Mouse (Mus musculus) layer of hippocampus, adult 9-10 months (tissue): Measurements from ENCODE around the gene Bcl6.

ENCODE experiments used
- DNase-seq: peaks from one replicate; pipeline ENCODE4 v3.0.0; 2022; ENCODE audit warnings: low spot score

Bcl6 gene

DNA sequence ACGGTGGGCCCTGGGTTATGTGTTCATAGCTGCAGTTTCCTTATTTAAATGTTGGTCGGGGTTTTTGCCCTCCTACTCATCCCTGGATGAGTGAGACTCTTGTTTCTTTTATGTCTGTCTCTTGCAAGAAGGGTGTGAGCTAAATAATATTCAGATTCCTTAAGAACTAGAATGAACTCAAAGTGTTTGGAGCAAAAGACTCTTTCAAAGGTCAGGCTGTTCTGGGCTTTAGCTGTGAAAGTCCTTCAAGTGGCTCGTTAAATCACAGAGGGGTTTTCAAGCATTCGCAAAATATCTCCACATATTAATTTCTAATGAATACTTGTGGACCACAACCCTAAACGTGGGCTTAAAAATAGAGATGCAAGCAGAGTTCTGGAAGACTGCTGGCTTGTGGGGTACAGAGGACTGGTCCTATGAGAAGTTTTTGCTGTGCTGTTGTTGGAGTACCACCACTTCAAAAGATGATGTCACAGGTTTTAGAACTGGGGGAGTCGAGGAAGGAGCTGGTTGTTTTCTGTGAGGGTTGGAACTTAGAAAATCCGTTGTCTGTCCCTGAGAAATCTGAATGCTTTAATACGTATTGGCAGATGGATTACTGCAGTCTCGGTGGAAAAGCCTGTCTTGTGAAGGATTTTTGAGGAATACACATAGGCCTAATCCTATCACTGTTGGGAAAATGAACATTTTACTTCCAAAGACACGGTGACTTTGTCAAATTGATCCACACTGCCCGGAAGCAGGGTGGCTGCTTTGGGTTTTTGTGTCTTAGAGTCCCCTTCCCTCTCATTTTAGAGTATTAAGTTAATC, 1.7 kb upstream of the Bcl6 start:
- DNase-seq = no peak

DNA sequence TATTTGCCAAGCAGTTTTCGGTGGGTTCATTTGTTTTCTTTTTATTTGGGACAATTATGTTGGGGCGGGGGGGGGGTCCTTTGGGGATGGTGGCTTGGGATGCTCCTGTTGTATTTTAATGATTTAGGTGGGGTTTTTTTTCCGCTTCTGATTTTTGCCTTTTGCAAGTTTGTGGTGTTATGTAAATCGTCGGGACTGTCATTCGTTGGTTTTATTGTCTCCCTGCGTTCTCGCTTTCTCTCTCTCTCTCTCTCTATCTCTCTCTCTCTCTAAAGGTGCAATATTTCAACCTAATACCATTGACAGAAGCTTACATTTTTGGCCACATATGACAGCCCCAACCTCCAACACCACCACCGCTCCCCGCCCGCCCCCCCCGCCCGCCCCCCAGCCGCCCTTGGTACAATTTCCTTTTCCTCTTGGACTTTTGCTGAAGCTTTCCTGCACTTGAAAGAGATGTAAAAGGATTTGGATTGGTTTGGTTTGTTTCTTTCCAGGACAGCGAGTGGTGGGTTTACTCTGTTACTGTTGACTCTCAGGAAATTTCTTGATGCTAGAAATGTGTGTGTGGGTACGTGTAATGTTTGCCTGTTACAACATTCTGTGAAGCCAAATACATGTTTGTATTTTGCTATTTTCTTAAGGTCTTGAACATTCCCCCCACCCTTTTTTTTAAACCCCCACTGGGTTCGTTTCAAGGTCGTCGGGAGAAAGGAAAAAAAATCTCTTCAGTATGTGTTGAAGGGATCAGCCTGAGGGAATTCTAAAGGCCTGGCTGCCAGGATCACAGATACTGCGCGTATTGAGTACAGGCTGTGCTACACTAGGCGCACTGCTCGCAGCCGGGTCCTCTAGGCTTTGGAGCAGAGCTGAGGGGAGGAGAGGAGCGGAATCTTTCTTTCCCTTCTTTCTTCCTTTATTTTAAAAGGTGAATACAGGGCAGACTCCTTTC, 833 bp upstream of the Bcl6 start:
- no peak for DNase-seq

DNA sequence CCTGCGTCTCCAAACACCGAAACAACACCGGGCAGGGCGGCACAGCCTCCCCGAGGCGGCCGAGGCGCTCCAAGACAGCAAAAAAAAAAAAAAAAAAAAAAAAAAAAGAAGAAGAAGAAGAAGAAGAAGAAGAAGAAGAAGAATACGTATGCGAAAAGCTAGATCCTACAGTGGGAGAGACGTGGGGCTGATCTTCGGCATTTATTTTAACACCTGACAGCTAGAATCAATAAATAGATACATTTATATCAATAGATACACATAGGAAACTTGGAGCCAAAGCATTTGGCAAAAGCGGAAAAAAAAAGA, 541 bp downstream of the Bcl6 start:
- DNase-seq = no peak

DNA sequence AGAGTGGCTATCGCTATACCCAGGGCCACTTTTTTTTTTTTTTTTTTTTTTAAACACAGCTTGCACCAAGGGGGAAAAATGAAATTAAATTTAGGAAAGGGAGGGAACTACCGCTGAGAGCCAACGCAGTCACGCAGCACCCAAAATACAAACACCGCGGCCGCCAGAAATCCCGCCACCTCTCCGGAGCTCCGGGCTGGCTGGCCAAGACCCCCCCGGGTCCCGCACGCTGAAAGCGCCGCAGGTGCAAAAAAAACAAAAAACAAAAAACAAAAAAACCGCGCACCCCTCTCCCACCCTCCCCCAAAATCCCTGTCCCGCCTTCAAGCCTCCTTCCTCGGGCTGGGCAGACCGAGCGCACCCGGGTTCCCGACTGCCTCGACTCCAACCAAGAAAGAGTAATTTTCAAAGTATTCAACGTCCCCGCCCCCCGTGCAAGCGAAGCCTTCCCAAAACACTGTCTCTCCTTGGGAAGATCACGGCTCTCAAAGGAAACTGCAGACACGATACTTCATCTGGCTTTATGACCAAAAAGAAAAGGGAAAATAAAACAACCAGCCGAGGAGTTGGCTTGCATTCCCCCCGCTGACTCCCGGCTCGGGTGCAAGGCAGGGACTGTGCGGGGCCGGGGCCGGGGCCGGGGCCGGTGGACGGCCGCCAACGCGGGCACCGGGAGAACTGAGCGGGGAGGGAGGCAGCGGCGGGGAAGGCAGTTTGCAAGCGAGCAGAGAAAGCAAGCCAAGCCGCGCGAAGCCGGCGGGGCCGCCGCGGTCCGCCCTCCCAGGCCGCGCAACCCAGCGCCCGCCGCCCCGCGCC, 1.1 kb downstream of the Bcl6 start:
- no peak for DNase-seq

DNA sequence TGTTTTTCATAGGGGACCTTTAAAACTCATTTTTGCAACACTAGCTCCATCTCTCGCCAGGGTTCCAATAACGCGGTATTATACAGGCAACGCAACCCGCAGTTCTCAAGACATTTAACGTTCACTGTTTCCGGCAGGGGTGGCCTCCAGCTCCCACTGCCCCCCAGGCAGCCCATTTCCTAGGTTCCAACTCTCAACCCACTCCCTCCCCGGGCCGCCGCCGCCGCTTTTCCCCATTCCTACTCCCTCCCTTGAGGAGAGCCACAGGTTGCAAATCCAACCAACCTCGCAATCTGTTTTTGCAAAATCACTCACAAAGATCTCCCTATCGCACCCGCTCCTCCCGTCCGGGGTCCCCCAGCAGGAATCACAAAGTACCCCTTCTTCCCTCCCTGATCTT, 1.8 kb downstream of the Bcl6 start:
- no peak for DNase-seq

DNA sequence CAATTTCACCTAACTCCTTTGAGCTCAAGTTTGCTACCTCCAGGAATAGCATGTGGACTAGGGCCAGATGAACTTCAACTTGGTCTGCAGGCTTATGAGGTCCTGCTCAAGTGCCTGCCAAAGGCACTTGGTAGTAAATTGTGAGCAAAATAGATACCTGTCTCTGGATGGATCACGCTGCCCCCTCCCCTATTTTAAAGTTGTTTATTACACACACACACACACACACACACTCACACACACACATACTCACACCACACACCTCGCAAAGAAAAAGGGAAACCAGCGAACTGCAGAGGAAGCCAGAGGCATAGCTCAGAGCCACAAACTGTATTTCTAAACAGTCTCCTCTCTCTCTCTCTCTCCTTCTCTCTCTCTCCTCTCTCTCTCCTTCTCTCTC, 2.5 kb downstream of the Bcl6 start:
- no peak for DNase-seq

DNA sequence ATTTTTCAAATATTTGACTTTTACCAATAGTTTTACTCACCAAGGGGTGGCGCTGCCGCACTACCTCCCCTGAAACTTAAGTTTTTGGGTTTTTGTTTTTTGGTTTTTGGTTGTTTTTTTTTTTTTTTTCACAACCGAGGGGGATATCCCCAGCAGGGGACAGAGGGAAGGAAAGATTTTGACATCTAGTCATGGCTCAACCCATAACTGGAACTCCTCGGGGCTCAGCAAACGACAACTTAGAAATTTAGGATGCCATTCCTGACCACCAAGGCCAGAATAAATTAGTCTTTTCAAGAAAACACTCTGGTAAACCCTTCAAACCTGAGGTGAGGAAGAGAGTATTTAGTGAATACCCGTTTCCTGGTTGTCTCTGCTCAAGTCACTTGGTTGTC, 3.2 kb downstream of the Bcl6 start:
- DNase-seq = no peak

DNA sequence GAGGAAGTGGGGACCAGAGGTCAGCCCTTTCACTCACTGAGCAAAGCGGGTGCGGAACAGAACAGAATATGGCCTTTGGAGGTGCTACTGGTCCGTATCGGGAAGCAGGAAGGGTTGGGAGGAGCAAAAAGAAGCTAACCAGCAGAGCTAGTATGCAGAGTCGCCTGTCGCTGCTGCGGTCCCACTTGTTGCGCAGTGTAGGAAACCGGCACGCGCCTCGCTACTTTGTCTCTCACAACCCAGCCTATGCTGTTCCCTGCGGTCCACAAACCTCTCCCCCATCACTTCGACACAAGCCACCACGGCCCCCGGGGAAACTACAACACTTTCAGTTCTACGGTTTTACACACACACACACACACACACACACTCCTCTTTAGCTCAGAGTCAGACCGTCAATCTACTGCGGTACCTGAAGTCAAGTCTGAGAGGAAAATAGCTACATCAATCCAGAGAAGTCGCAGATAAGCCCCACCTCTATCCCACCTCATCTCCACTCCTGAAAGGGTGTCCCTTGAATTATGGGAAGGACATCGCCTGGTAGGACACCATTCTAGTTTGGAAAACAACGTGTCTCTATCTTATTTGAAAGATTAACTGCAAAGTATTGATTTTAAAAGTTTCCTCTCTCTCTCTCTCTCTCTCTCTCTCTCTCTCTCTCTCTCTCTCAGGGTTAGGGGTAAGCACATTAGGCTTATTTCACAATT, 3.7 kb downstream of the Bcl6 start:
- no peak for DNase-seq

DNA sequence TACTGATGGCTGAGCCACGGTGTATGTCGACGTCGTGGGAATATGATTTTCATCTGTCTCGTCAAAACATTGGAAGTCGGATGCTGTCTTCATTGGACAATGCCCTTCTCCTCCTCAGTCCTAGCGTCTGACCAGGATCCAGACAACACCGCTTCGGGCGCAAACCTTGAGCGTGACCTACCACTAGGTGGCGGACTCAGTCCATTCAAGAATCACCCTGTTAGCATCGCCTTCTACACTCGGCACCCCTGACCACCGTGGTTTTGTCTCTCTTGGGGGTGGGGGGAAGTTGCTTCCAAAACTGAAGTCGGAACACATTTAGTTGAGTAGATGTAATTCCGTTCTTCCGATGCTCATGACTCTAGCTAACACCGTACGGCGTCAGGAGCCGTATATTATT, 4.5 kb downstream of the Bcl6 start:
- DNase-seq = peak; percentile 84

DNA sequence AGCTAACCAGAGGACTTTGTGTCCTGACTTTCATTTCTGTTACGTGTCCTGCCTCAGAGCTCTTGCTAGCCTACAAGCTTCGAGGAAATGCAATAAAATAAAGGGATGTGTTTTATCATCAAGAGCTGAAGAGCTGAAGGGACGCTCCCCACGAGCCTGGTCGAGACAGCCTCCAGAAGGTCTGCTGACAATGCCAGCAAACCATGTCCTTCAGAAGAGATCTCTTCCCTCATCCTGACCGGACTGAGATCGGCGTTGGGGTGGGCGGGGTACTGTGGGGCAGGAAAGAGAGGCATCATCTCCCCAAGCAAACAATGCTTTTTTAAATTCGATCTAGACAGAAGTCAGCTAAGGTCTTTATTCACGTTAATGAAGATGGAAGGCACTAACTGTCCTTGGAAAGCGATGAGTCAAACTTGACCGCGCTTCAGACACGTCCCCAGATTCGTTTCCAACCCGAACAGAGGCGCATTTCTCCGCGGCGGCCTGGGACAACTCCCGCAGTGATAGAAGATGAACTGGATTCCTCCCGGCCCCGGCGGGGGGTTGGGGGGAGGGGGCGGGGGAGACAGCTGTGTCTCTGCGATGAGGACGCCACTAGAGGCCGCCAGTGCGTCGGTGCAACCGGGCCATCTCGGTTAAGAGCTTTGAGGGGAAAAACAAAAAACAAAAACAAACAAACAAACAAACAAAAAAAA, 5.6 kb downstream of the Bcl6 start:
- no peak for DNase-seq

DNA sequence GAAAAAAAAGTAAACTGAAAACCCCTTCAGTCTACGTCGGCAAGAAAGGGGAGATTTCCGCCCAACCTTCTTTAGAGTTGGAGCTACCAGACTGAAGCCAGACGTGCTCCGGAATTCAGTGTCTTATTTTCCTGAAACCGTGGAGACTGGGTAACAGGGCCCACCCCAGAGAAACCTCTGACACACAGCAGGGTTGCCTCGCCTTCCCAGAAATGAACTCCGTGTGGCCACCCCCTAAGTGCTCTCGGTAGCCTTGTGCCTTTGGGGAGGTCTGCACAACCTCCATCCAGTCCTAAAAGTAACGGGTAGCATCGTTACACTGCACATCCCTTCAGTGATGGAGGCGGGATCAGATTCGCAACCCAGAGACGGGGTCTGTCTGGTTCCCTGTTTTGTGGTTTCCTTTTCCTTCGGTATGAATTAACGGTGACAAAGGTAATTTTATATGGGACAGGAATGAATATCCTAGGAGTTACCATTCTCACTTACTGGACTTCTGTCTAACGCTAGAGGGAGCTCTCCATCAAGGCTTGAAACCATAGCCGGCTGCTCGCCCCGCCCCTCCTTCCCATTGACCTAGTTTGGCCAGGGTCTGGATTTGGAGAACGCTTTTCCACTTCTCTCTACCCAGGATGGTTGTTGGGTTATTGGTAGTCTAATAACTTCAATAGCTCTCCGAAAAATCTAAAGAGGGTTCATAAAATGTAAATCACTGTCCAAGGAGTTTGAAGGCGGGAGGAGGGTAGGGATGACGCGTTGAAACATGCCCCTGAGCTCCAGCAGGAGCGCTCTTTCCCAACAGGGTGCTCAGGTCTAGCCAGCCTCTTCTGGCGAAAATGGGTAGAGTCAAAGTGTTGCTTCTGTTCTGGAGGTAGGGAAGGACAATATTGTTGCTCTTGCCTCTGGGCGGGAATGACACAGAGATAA, 6.5 kb downstream of the Bcl6 start:
- peak; percentile 88 for DNase-seq

DNA sequence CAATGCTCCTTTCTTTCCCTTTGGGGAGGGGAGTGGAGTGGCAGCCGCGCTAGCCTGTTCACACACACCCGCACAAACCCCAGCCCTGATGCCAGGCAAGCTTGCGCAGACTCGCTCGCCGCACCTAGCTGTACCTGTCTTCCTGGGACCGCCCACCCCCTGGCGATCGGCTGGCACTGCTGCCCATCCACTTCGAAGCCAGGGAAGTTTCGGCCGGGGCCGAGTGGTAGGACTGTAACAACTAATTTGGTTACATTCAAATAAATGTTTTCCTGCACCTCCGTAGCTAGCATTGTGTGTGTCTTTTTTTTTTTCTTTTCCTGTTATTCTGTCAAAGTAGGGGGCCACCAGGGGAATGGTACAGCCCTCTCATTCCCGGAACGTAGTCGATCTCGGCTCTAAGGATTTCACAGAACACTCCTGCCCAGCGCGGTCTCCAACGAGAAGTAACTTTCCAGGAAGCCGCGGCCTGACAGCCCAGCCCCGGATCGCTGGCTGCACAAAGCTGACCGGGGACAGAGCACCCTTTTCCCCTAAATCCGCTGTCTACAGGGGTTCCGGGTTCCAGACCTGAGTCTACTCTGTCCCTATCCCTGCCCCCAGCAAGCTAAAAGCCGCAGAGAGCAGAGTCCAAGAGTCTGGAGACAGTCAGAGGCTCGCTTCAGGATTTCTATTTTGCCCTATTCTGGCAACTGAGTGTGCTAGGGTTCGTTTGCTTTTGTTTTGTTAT, 7.5 kb downstream of the Bcl6 start:
- DNase-seq = no peak

DNA sequence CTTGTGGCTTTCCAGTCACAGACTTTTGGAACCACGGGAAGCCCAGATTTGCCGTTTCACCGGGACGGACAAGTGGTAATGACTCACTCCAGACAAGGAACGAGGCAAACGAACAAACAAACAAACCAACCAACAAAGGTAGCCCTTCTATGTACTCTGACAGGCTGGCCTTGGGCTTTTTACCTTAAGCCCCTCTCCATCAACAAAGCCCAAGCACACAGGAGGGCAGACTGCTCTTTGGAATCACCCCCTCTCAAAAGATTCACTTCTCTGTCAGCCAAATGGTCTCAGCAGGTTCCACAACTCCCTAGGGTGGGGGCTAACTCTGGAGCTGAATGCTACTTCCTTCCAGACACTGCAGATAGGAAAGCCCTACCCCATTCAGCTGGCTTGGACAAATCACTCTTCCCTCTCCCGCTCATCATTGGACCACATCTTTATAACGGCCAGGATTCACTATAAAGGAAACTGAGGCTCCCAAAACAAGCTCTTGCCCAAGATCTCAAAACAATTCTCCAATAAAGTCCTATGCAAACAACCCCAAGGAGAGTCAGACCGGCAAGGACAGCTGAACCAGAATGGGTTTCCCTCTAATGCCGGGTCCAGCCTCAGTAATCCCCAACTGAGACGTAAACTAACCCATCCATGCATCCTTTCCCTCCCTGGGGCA, 8.3 kb downstream of the Bcl6 start:
- DNase-seq = no peak

DNA sequence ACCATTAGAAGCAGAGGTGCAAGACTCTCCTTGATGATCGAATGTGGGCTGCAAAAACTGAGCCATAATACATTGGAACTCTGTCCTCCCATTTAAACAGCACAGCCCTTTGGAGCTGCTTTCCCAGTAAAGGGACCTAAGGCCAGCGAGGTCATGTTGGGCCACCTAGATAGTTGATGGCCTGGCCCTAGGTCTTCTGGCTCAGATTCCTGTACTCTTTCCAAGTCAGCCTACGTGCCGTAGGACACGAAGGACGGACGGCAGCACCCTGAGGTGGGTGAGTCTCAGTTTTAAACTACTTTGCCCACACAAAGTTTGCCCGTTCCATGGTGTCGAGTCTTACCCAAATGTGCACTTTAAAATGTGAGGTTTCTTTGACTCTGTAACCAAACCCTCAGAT, 9.2 kb downstream of the Bcl6 start:
- DNase-seq = no peak

DNA sequence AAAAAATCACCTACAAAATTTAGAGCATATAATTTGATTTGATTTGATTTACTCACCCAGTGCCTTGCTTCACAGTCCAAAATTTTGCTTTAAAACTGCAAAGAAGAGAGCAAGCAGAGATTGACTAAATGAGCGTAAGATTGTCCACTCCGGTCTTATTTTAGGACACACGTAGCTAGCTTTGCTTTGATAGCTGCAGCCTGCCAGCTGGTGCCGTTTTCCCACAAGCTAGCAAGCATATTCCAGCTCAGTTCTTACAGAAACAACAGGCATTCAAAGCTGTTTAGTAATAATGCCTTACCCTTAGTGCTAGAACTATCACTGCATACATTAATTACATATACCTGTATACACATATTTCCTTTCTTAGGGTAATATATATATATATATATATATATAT, 10.2 kb downstream of the Bcl6 start:
- no peak for DNase-seq

DNA sequence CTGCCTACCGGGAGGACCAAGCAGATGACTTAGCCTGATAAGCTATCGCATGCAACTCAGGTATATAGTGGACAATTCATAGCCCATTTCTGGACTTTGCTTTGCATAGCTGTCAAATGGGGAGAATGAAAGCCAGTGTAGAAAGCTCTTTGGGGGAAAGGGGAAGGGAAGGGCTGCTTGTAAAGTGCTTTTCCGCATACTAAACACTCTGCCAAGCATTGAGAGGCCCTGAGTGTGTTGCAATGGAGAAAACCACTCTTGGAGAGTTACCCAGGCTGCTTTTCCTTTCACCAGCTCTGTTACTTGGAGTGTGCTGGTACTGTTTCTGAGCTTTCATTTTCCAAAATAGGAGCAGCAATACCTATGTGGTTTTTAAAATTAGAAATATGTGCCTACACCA, 10.9 kb downstream of the Bcl6 start:
- no peak for DNase-seq

DNA sequence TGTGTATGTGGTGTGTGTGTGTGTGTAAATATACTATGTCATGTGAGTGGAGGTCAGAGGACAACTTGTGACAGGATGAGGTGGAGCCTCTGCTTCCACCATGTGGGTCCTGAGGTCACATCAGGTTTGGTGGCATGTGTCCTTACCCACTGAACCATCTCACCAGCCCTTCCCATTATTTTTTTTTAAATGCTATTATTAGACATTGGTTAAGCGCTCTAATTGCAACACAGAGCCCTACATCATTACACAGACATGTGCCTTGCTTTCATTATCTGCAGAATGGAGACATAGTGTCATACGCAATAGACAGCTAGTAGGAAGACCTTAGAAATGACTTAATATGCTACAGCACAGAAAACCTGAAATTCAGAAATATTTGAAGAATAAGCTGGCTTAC, 12.5 kb downstream of the Bcl6 start:
- no peak for DNase-seq

DNA sequence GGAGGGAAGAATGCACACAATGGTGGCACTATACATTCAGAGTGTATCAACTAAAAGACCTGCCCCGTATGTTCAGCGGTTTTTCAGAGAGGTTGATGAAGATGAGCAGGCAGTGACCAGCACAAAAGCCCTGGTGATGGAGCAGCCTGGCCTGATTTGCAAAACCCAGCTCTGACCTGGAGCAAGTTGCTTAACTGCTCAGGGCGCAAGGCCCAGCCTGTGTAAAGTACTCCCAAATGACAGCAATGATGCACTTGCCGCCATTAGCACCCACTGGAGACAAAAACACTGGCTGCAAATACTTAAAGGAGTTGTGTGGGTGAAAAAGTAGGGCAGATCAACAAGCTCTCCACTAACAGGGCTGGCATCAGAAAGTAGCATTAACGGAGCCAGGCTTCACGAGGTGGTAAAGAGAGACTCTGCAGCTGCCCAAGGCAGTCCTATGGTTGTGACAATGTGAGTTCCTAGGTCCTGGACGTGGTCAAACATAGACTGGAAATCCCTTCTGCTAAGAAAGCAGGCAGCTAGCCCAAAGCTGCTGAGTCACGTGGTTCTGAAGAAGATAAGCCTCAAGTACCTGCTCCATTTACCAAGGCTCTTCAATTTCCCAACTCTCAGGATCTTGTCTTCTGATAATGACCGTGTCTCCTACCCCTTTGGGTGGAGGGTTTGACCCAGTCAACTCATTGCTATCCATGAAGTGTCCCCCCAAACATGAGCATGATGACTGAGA, 14.9 kb downstream of the Bcl6 start:
- no peak for DNase-seq
